Comparison of ENCODE assay signal across 30 mouse cellular contexts in genomic region chr7:127798591-127798990, GRCm38 (mm10). TPM values are rescaled to one million over a fixed set of nuclear protein-coding genes. Genes with fewer than 3 reads are reported as not detected.
DNase-seq lines count a peak whose midpoint lies in the region; ATAC-seq and TF ChIP-seq lines count a peak whose summit lies in the region.
"Had no signal": no experiment of that assay in that cellular context is flagged by ENCODE, and none has a peak within 500 bp of the region (broad histone marks: within the 10 kb centered on the region; RNA-seq: fewer than 3 reads in every experiment).

No protein-coding gene starts in this region.

- no peaks in the 10 kb centered on the region for H3K9me3 ChIP-seq in midbrain, postnatal 0 days (ENCODE audit: low read length)
- no peaks in the 10 kb centered on the region for H3K9me3 ChIP-seq in midbrain, embryonic 10.5 days (replicated peaks)
- H3K9me3 ChIP-seq: forebrain, embryonic 13.5 days; heart, embryonic 13.5 days; hindbrain, embryonic 12.5 days; limb, embryonic 12.5 days; neural tube, embryonic 13.5 days had no signal

- H3K27ac ChIP-seq in midbrain, postnatal 0 days (ENCODE audit: low read depth, low read length), result no peak overlapping the region
- H3K27ac ChIP-seq in midbrain, embryonic 10.5 days (replicated peaks), result no peak overlapping the region
- H3K27ac ChIP-seq: forebrain, embryonic 13.5 days; heart, adult 2 months; heart, embryonic 13.5 days; hindbrain, embryonic 12.5 days; kidney, postnatal 0 days; limb, embryonic 12.5 days; neural tube, embryonic 13.5 days had no signal

- no peak for ATAC-seq in midbrain, postnatal 0 days (ENCODE audit: low FRiP score)
- ATAC-seq: activated CD4-positive, CD25-positive, alpha-beta regulatory T cell, adult 4 months; forebrain, embryonic 13.5 days; liver, postnatal 0 days had no signal

- WGBS in midbrain, postnatal 0 days, result 89% methylated on average over 4 of the region's 4 CpGs
- 87% methylated on average over 4 of the region's 4 CpGs for WGBS in midbrain, embryonic 10.5 days

- DNase-seq in midbrain, postnatal 0 days (ENCODE audit: low spot score), result peak; percentile 27
- DNase-seq in midbrain, embryonic 10.5 days (ENCODE audit: low spot score), result no peak
- peak; percentile 94 to 98 for DNase-seq in cerebellum, adult 18-20 months
- peak; percentile 89 to 95 for DNase-seq in cerebellum, postnatal 14 days
- DNase-seq in spleen, postnatal 10 days (ENCODE audit: low spot score in 2 of 2), result no peak
- DNase-seq in gastrocnemius, postnatal 4 days (ENCODE audit: low spot score in 2 of 2), result no peak
- no peak for DNase-seq in embryo, embryonic 9.5 days (ENCODE audit: extremely low spot score)
- DNase-seq: adrenal gland, postnatal 10 days; gastrocnemius, postnatal 10 days; heart, adult 2 months; heart, postnatal 14 days; kidney, adult 2 months; liver, postnatal 0 days; lung, postnatal 10 days; midbrain, embryonic 14.5 days; retina, postnatal 1 day; thymus, postnatal 14 days had no signal

- peaks cover 68% of the 10 kb centered on the region for H3K36me3 ChIP-seq in midbrain, postnatal 0 days (ENCODE audit: insufficient read depth, low read length)
- H3K36me3 ChIP-seq in midbrain, embryonic 10.5 days, result peaks cover 93% of the 10 kb centered on the region

- no peak overlapping the region for H3K4me3 ChIP-seq in midbrain, postnatal 0 days (ENCODE audit: low read depth, low read length)
- H3K4me3 ChIP-seq in midbrain, embryonic 10.5 days, result no peak overlapping the region
- H3K4me3 ChIP-seq: forebrain, embryonic 13.5 days; heart, adult 2 months; heart, embryonic 13.5 days; hindbrain, embryonic 12.5 days; limb, embryonic 12.5 days; myocyte; neural tube, embryonic 13.5 days had no signal

- no peak overlapping the region for H3K4me2 ChIP-seq in midbrain, postnatal 0 days (ENCODE audit: low read depth, low read length, poor library complexity, severe bottlenecking)
- H3K4me2 ChIP-seq: forebrain, embryonic 13.5 days; heart, embryonic 13.5 days; hindbrain, embryonic 12.5 days; limb, embryonic 12.5 days; liver, embryonic 11.5 days; neural tube, embryonic 13.5 days had no signal

- H3K4me1 ChIP-seq in midbrain, postnatal 0 days (ENCODE audit: insufficient read depth, low read length), result no peaks in the 10 kb centered on the region
- peaks cover 8% of the 10 kb centered on the region for H3K4me1 ChIP-seq in midbrain, embryonic 10.5 days

- no peak for TF ChIP-seq CTCF in midbrain, postnatal 0 days (IDR thresholded peaks at IDR 0.05)

- H3K27me3 ChIP-seq in midbrain, postnatal 0 days (ENCODE audit: insufficient read depth, low read length), result no peaks in the 10 kb centered on the region
- H3K27me3 ChIP-seq in midbrain, embryonic 10.5 days (ENCODE audit: low read depth, poor library complexity, severe bottlenecking), result no peaks in the 10 kb centered on the region
- H3K27me3 ChIP-seq: forebrain, embryonic 13.5 days; heart, embryonic 13.5 days; hindbrain, embryonic 12.5 days; limb, embryonic 12.5 days; neural tube, embryonic 13.5 days had no signal

- H3K9ac ChIP-seq in midbrain, postnatal 0 days (replicated peaks; ENCODE audit: low read length, poor library complexity, severe bottlenecking), result no peak overlapping the region
- H3K9ac ChIP-seq: forebrain, embryonic 13.5 days; heart, embryonic 13.5 days; hindbrain, embryonic 12.5 days; limb, embryonic 12.5 days; liver, postnatal 0 days; neural tube, embryonic 13.5 days had no signal

RNA-seq across cellular contexts. Expression of gene Hsd3b7, which starts 1.8 kb away (rescaled TPM):
- 7.1 and 12.8 TPM in 2 replicates for total RNA-seq in midbrain, postnatal 0 days (2014; rRNA removed)
- polyA plus RNA-seq in midbrain, postnatal 0 days (2015; fragmentation: Nextera tagmentation; extraction: Ambion mirVana), result 8.6 and 11.3 TPM in 2 replicates
- 5.0 and 7.2 TPM in 2 replicates for polyA plus RNA-seq in midbrain, embryonic 10.5 days (2016; fragmentation: Nextera tagmentation; extraction: Ambion mirVana)
- total RNA-seq in gastrocnemius, postnatal 4 days (2021), result 10 to 100 TPM; 13.0 to 13.3 TPM

RNA-seq across cellular contexts. Expression of gene Gm49388, which starts 13.2 kb away (rescaled TPM):
- not detected in 2 replicates for total RNA-seq in midbrain, postnatal 0 days (2014; rRNA removed)
- not detected in 2 replicates for polyA plus RNA-seq in midbrain, postnatal 0 days (2015; fragmentation: Nextera tagmentation; extraction: Ambion mirVana)
- 0.35 TPM in 1 of 2 replicates, not detected in the other for polyA plus RNA-seq in midbrain, embryonic 10.5 days (2016; fragmentation: Nextera tagmentation; extraction: Ambion mirVana)
- 1 to 10 TPM; 2.8 to 4.0 TPM for total RNA-seq in gastrocnemius, postnatal 4 days (2021)
- polyA plus RNA-seq: activated CD4-positive, CD25-positive, alpha-beta regulatory T cell, adult 4 months; embryonic facial prominence, embryonic 14.5 days; forebrain, embryonic 13.5 days; heart, adult 2 months; heart, embryonic 13.5 days; hindbrain, embryonic 12.5 days; kidney, adult 2 months; kidney, postnatal 0 days; large intestine, adult 2 months; limb, embryonic 12.5 days; liver, embryonic 11.5 days; midbrain, embryonic 14.5 days; neural tube, embryonic 13.5 days; spleen, adult 2 months; stomach, embryonic 14.5 days had no signal

RNA-seq across cellular contexts. Expression of gene Setd1a, which starts 22.1 kb away (rescaled TPM):
- total RNA-seq in midbrain, postnatal 0 days (2014; rRNA removed), result 18.0 and 19.8 TPM in 2 replicates
- polyA plus RNA-seq in midbrain, postnatal 0 days (2015; fragmentation: Nextera tagmentation; extraction: Ambion mirVana), result 12.7 and 16.4 TPM in 2 replicates
- 13.4 and 14.7 TPM in 2 replicates for polyA plus RNA-seq in midbrain, embryonic 10.5 days (2016; fragmentation: Nextera tagmentation; extraction: Ambion mirVana)
- total RNA-seq in gastrocnemius, postnatal 4 days (2021), result 10 to 100 TPM; 30.3 to 32.4 TPM

RNA-seq across cellular contexts. Expression of gene Stx4a, which starts 25.5 kb away (rescaled TPM):
- total RNA-seq in midbrain, postnatal 0 days (2014; rRNA removed), result 6.7 and 7.1 TPM in 2 replicates
- 20.0 and 20.7 TPM in 2 replicates for polyA plus RNA-seq in midbrain, postnatal 0 days (2015; fragmentation: Nextera tagmentation; extraction: Ambion mirVana)
- 19.5 and 21.6 TPM in 2 replicates for polyA plus RNA-seq in midbrain, embryonic 10.5 days (2016; fragmentation: Nextera tagmentation; extraction: Ambion mirVana)
- 10 to 100 TPM; 82.8 to 84.9 TPM for total RNA-seq in gastrocnemius, postnatal 4 days (2021)

RNA-seq across cellular contexts. Expression of gene Stx1b, which starts 25.8 kb away (rescaled TPM):
- total RNA-seq in midbrain, postnatal 0 days (2014; rRNA removed), result 83.6 and 88.9 TPM in 2 replicates
- polyA plus RNA-seq in midbrain, postnatal 0 days (2015; fragmentation: Nextera tagmentation; extraction: Ambion mirVana), result 83.9 and 87.1 TPM in 2 replicates
- 5.4 and 9.7 TPM in 2 replicates for polyA plus RNA-seq in midbrain, embryonic 10.5 days (2016; fragmentation: Nextera tagmentation; extraction: Ambion mirVana)
- 1 to 10 TPM; 4.7 to 6.3 TPM for total RNA-seq in gastrocnemius, postnatal 4 days (2021)

Comparison
In these comparisons a context has a peak if more than half of its experiments do, and no peak if none do; other contexts are left out.
1. DNase-seq: peak in midbrain, postnatal 0 days (single experiment), cerebellum, adult 18-20 months (2 of 2) and cerebellum, postnatal 14 days (2 of 2); none in midbrain, embryonic 10.5 days (single experiment), spleen, postnatal 10 days (0 of 2), gastrocnemius, postnatal 4 days (0 of 2) and embryo, embryonic 9.5 days (single experiment).